Mouse (Mus musculus): ENCODE measurements around the gene Bmi1.

DNA sequence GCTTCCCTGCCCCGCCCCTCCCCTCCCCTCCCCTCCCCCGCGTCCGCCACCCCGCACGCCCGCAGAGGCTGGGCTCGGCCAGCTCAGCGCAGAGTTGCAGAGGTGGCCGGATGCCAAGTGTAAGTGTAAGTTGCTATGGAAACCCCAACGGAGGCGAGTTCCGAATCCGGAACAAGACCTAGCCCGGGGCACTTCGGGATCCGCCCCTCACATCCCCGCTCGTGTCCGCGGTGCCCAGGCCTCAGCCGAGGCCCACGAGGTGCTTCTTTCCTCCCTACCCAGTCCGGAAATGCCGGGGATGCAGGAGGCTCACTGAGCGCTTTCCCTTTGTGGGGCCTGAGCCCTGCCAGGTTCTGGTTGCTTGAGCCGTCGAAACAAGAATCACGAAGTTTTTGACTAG, 4.1 kb downstream of the Bmi1 start:
- TF ChIP-seq CTCF (IDR thresholded peaks at IDR 0.05; ENCODE audit: borderline replicate concordance, insufficient read depth, low read depth, low read length) = no peak
- TF ChIP-seq POLR2A (IDR thresholded peaks at IDR 0.05; ENCODE audit: borderline replicate concordance, insufficient read depth, low read length) = no peak

Data from cerebellum, adult 2 months (tissue).